Mouse (Mus musculus) kidney, adult 2 months (tissue): ENCODE data around the gene Kif2c. TPM values are rescaled to one million over a fixed set of nuclear protein-coding genes. Genes with fewer than 3 reads are reported as not detected.
A peak's percentile ranks its signal among the peaks of the same experiment; 100 is the strongest.

ENCODE experiments used
- DNase-seq: peaks from one replicate; pipeline ENCODE4 v3.0.0; 2021
- H3K27ac ChIP-seq: fragments of 200-500 bp; 2 replicates; pipeline ENCODE4 v1.5.1; 2012; ENCODE audit warnings: low read depth, low read length, control low read depth, inconsistent platforms; ENCODE audit not compliant: insufficient read depth
- H3K27me3 ChIP-seq: fragments of 200-500 bp; replicated peaks from 2 replicates; pipeline ENCODE4 v1.6.1; 2012; ENCODE audit warnings: mild to moderate bottlenecking, moderate library complexity, low read length, inconsistent platforms; ENCODE audit not compliant: control insufficient read depth, insufficient read depth
- H3K36me3 ChIP-seq: fragments of 200-500 bp; 2 replicates; pipeline ENCODE4 v1.6.1; 2012; ENCODE audit warnings: mild to moderate bottlenecking, moderate library complexity, low read length, inconsistent platforms; ENCODE audit not compliant: control insufficient read depth, insufficient read depth
- H3K4me1 ChIP-seq: fragments of 200-500 bp; 2 replicates; pipeline ENCODE4 v1.6.1; 2011; ENCODE audit warnings: low read length; ENCODE audit not compliant: control insufficient read depth, insufficient read depth
- H3K4me3 ChIP-seq: fragments of 200-500 bp; 2 replicates; pipeline ENCODE4 v1.5.1; 2011; ENCODE audit warnings: mild to moderate bottlenecking, low read depth, low read length, control low read depth; ENCODE audit not compliant: insufficient read depth
- CTCF ChIP-seq: fragments of 200-500 bp; conservative IDR thresholded peaks from 2 replicates; pipeline ENCODE4 v1.5.1; 2011; ENCODE audit warnings: low read depth, mild to moderate bottlenecking, control low read depth, low read length, moderate library complexity, mixed read lengths; ENCODE audit not compliant: insufficient read depth, insufficient read length
- POLR2A ChIP-seq: fragments of 200-500 bp; IDR thresholded peaks from one replicate; pipeline ENCODE4 v1.6.1; 2011; ENCODE audit warnings: low read depth, low read length, control low read depth
- WGBS: fragments of 180-500 bp; shearing (Covaris S2); methylation state at CpG from one replicate; pipeline ENCODE4 v1.1.7; 2018; 5-methylcytosine and 5-hydroxymethylcytosine counted together
- polyA plus RNA-seq: library from polyadenylated mRNA; depleted of rRNA; stranded (reverse); fragments of >200 nt; gene quantifications from 2 replicates; pipeline ENCODE4 v1.2.3, GENCODE M21; 2012

Kif2c gene
- polyA plus RNA-seq, 1 experiment, result 0.20 TPM

DNA sequence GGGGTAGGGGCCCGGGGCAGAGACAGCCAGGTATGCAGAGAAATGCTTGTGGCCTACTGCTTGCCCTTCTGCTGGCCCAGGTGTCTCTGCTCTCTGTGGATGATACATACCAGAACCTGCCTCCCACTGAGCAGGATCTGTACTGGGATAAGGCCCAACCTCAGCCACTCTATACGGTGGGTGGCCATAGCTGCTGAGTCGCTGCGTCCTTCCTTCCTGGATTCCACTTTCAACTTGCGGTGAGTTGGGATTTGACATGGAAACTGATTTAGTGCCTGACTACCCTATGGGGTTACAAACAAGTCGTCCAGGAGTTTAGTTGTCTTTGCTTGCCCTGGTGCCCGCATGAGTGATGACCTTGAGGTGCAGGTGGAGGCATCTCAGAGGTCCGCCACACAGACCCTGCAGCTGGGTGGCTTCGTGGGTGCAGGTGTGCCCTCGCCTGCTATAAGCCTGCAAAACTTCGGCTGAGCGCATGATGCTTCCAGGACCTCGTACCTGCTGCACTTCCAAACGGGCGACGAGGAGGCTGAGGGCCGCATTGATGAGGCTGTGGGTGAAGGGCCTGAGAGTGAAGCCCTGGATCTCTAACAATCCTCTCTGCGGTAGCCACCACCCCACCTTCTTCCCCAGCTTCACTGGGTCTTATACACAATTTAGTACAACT lies 34.3 kb downstream of the Kif2c start:
- Histone ChIP-seq H3K4me1 (no peaks in the 10 kb centered on the region), H3K36me3 (peaks cover 8% of the 10 kb centered on the region; the same call in 1 of the 2 replicates), H3K27ac (no peak overlapping the region), H3K27me3 (no peaks in the 10 kb centered on the region), H3K4me3 (no peak overlapping the region)
- DNase-seq, result no peak
- WGBS, result 74% methylated on average over 18 of the region's 18 CpGs
- TF ChIP-seq CTCF (no peak), POLR2A (no peak)

GRCm38 (mm10) chr4:117146176-117146575 lies 36.3 kb downstream of the Kif2c start:
- Histone ChIP-seq H3K4me3 (no peak overlapping the region), H3K27ac (no peak overlapping the region), H3K4me1 (no peaks in the 10 kb centered on the region), H3K27me3 (no peaks in the 10 kb centered on the region), H3K36me3 (no peaks in the 10 kb centered on the region; the same call in 1 of the 2 replicates)
- DNase-seq, result peak; percentile 91
- TF ChIP-seq CTCF, result peak; percentile 88
- no peak for TF ChIP-seq POLR2A
- 35% methylated on average over 15 of the region's 15 CpGs for WGBS

DNA sequence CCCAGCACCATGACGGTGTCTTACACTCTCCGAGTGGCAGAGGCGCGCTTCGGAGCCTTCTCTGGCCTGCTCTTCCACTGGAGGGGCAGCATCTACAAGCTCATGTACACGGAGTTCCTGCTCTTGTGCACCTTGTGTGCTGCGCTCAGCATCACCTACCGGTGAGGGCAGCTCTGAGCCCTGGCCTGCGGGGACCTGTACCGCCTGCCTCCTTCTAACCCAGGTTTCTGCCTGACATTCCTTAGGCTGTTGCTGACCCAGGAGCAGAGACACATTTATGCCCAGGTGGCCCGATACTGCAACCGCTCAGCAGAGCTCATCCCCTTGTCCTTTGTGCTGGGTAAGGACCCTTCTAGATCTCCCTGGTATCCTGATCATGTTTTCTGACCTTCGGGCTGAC lies 37.2 kb downstream of the Kif2c start:
- TF ChIP-seq CTCF (no peak), POLR2A (no peak)
- Histone ChIP-seq H3K36me3 (no peaks in the 10 kb centered on the region; the same call in 1 of the 2 replicates), H3K4me3 (no peak overlapping the region), H3K27me3 (no peaks in the 10 kb centered on the region), H3K4me1 (no peaks in the 10 kb centered on the region), H3K27ac (no peak overlapping the region)
- WGBS, result 75% methylated on average over 13 of the region's 13 CpGs
- no peak for DNase-seq

DNA sequence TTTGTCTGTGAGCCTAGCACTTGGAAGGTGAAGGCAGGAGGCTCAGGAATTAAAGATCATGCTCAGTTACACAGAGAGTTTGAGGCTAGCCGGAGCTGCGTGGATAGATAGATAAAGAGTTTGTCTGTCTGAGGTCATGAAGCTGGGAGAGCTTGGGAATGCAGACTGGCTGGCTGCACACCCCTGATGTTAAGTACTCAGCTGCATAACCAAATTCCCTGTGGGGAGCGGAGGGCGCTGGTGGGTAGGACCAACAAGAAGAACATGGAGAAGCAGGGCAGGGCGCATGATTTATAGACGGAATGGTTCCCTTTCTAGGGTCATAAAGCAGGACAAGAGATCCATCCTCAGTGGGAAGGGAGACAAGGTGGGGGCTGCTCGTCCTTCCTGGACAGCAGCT lies 39.4 kb downstream of the Kif2c start:
- WGBS, result 54% methylated on average over 7 of the region's 7 CpGs
- no peak overlapping the region for H3K27ac ChIP-seq
- TF ChIP-seq CTCF, result no peak
- TF ChIP-seq POLR2A, result no peak
- H3K36me3 ChIP-seq, result no peaks in the 10 kb centered on the region
- no peak overlapping the region for H3K4me3 ChIP-seq
- peaks cover 3% of the 10 kb centered on the region; the same call in 1 of the 2 replicates for H3K4me1 ChIP-seq
- no peak for DNase-seq
- H3K27me3 ChIP-seq, result no peaks in the 10 kb centered on the region

- H3K27ac ChIP-seq, result no peak overlapping the region
- H3K4me1 ChIP-seq, result peaks cover 3% of the 10 kb centered on the region; the same call in 1 of the 2 replicates
- no peaks in the 10 kb centered on the region for H3K27me3 ChIP-seq
- TF ChIP-seq CTCF, result no peak
- TF ChIP-seq POLR2A, result no peak
- no peaks in the 10 kb centered on the region for H3K36me3 ChIP-seq
- 38% methylated on average over 4 of the region's 4 CpGs for WGBS
- no peak overlapping the region for H3K4me3 ChIP-seq
- DNase-seq, result no peak
Measured at GRCm38 (mm10) chr4:117140613-117141012, 41.8 kb downstream of the Kif2c start.

DNA sequence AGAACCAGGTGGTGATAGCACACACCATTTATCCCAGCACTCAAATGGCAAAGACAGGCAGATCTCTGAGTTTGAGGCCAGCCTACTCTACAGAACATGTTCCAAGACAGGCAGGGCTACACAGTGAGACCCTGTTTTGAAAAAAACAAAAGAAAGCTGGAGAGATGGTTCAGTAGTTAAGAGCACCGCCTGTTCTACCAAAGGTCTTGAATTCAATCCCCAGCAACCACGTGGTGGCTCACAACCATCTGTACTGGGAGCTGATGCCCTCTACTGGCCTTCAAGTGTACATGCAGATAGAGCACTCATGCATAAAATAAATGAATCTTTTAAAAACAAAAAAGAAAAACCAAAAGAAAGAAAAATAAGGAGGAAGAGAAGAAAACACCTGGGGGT lies 43.2 kb downstream of the Kif2c start:
- 0% methylated on average over 2 of the region's 2 CpGs for WGBS
- Histone ChIP-seq H3K27ac (no peak overlapping the region), H3K4me3 (no peak overlapping the region), H3K36me3 (no peaks in the 10 kb centered on the region), H3K4me1 (peaks cover 12% of the 10 kb centered on the region; the same call in 1 of the 2 replicates), H3K27me3 (no peaks in the 10 kb centered on the region)
- DNase-seq, result peak; percentile 82
- TF ChIP-seq POLR2A (no peak), CTCF (peak; percentile 77)

DNA sequence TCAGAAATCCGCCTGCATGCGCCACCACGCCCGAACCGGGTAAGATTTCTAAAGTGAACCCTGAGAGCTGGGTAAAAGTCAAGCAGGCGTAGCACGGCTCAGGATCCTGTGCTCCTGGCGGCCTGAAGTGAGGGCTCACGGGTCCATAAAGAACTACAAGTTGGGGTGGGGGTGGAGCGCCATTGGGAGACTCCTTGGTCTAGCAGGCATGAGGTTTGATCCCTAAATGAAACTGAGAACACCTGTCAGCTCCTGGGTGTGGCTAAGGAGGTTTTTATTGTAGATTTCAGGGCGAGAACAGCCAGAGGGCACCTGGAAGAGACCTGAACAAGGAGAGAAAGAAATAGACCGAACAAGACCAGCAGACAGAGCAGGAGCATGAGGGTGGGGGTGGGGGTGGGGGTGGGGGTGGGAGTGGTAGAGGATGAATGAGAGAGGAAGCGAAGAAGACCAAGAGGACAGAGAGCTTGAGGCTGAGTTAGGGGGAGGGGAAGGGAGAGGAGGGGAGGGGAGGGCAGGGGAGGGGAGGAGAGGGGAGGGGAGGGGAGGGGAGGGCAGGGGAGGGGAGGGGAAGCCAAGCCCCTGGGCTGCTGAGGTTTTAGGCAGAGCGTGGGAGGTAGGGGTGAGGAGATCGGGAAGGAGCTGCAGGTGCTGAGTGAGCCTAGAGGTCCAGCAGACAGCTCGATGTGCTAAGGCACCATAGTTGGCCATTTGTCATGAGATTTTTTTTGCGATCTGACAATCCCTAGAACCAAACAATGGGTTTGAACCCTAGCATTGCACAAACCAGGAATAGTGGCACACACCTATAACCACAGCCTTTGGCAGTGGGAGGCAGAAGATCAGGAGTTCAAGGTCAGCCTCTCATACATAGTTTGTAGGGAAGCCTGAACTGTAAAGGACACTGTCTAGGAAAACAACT lies 43.9 kb downstream of the Kif2c start:
- TF ChIP-seq POLR2A (no peak), CTCF (no peak)
- Histone ChIP-seq H3K27ac (no peak overlapping the region), H3K36me3 (no peaks in the 10 kb centered on the region), H3K4me3 (no peak overlapping the region), H3K4me1 (peaks cover 12% of the 10 kb centered on the region; the same call in 1 of the 2 replicates), H3K27me3 (no peaks in the 10 kb centered on the region)
- no peak for DNase-seq
- 61% methylated on average over 16 of the region's 17 CpGs for WGBS
